Mouse (Mus musculus) CH12.LX (cell line): Measurements from ENCODE around the gene Foxp1. TPM values are rescaled to one million over a fixed set of nuclear protein-coding genes. Genes with fewer than 3 reads are reported as not detected.
A peak's percentile ranks its signal among the peaks of the same experiment; 100 is the strongest.

Experiments
- DNase-seq: peaks from one replicate; pipeline ENCODE4 v3.0.0-alpha.2; 2013; ENCODE audit errors: extremely low read depth
- H3K27ac ChIP-seq: 2 replicates; pipeline ENCODE4 v1.5.1; 2012; ENCODE audit warnings: low read depth, mild to moderate bottlenecking, control low read depth, moderate library complexity; ENCODE audit not compliant: insufficient read depth
- H3K27me3 ChIP-seq: replicated peaks from 2 replicates; pipeline ENCODE3; 2012; ENCODE audit warnings: inconsistent platforms
- H3K36me3 ChIP-seq, 2 experiments: replicated peaks in 1 of 2; 2 replicates each; pipeline versions ENCODE3 to v1.6.1; 2012; ENCODE audit warnings: inconsistent platforms in 1 of 2, low read length in 1 of 2, mild to moderate bottlenecking in 1 of 2, mixed read lengths in 1 of 2, moderate library complexity in 1 of 2; ENCODE audit not compliant: control insufficient read depth in 1 of 2, insufficient read depth in 1 of 2
- H3K4me1 ChIP-seq, 2 experiments: 2 replicates each; pipeline ENCODE4 v1.6.1; 2012; ENCODE audit warnings: inconsistent platforms in 1 of 2, moderate library complexity in 1 of 2; ENCODE audit not compliant: insufficient read depth in 2 of 2, control insufficient read depth in 1 of 2
- H3K4me2 ChIP-seq: 2 replicates; pipeline ENCODE4 v1.6.1; 2012; ENCODE audit warnings: low read depth, mild to moderate bottlenecking, control low read depth; ENCODE audit not compliant: poor library complexity, insufficient read depth, severe bottlenecking
- H3K4me3 ChIP-seq, 3 experiments: fragments of 150-350 bp in 1 of 3; sonication (generic) in 1 of 3; replicated peaks in 1 of 3; 2 replicates each; pipeline versions ENCODE3 to v1.5.1; 2011 to 2012; ENCODE audit warnings: low read depth in 2 of 3, low read length in 2 of 3, mild to moderate bottlenecking in 2 of 3, moderate library complexity in 2 of 3, control low read depth in 1 of 3, improper control_type of control experiment in 1 of 3, inconsistent platforms in 1 of 3, mixed read lengths in 1 of 3; ENCODE audit not compliant: poor library complexity in 1 of 3
- H3K79me2 ChIP-seq: replicated peaks from 2 replicates; pipeline ENCODE4 v1.6.1; 2012; ENCODE audit warnings: mild to moderate bottlenecking, moderate library complexity; ENCODE audit not compliant: control insufficient read depth, poor library complexity, insufficient read depth, severe bottlenecking; ENCODE audit errors: extremely low read depth
- H3K9ac ChIP-seq: 2 replicates; pipeline ENCODE4 v1.6.1; 2012; ENCODE audit warnings: low read depth, mild to moderate bottlenecking, control low read depth, moderate library complexity; ENCODE audit not compliant: insufficient read depth
- H3K9me3 ChIP-seq: replicated peaks from 2 replicates; pipeline ENCODE3; 2012; ENCODE audit warnings: low read length, inconsistent platforms, mixed read lengths
- BHLHE40 ChIP-seq: IDR thresholded peaks from 2 replicates; pipeline ENCODE4 v1.6.1; 2011; ENCODE audit warnings: mild to moderate bottlenecking, low read depth, low read length, improper control_type of control experiment
- CHD1 ChIP-seq: IDR thresholded peaks from 2 replicates; pipeline ENCODE4 v1.6.1; 2012; ENCODE audit warnings: low read depth, low read length, improper control_type of control experiment, inconsistent platforms
- CHD2 ChIP-seq: IDR thresholded peaks from 2 replicates; pipeline ENCODE4 v1.6.1; 2011; ENCODE audit warnings: low read length, improper control_type of control experiment
- E2F4 ChIP-seq: IDR thresholded peaks from 2 replicates; pipeline ENCODE4 v1.6.1; 2011; ENCODE audit warnings: low read depth, low read length, improper control_type of control experiment; ENCODE audit not compliant: insufficient replicate concordance
- ELF1 ChIP-seq: IDR thresholded peaks from 2 replicates; pipeline ENCODE4 v1.6.1; 2014; ENCODE audit warnings: low read depth, mild to moderate bottlenecking, inconsistent platforms, low read length, improper control_type of control experiment
- EP300 ChIP-seq: IDR thresholded peaks from 2 replicates; pipeline ENCODE4 v1.6.1; 2011; ENCODE audit warnings: low read length, improper control_type of control experiment
- ETS1 ChIP-seq: conservative IDR thresholded peaks from 2 replicates; pipeline ENCODE4 v1.6.1; 2012; ENCODE audit warnings: low read depth, mild to moderate bottlenecking, inconsistent platforms, low read length, improper control_type of control experiment, moderate library complexity
- IRF4 ChIP-seq: IDR thresholded peaks from 2 replicates; pipeline ENCODE4 v1.6.1; 2014; ENCODE audit warnings: low read depth, mild to moderate bottlenecking, inconsistent platforms, low read length, improper control_type of control experiment
- JUN ChIP-seq: IDR thresholded peaks from 2 replicates; pipeline ENCODE4 v1.6.1; 2011; ENCODE audit warnings: low read depth, mild to moderate bottlenecking, low read length, improper control_type of control experiment, moderate library complexity; ENCODE audit not compliant: insufficient read depth
- JUND ChIP-seq: conservative IDR thresholded peaks from 2 replicates; pipeline ENCODE4 v1.6.1; 2011; ENCODE audit warnings: low read depth, low read length, improper control_type of control experiment
- MAFK ChIP-seq: IDR thresholded peaks from 2 replicates; pipeline ENCODE4 v1.6.1; 2011; ENCODE audit warnings: low read length, improper control_type of control experiment; ENCODE audit not compliant: insufficient replicate concordance
- MAX ChIP-seq: IDR thresholded peaks from 2 replicates; pipeline ENCODE4 v1.6.1; 2011; ENCODE audit warnings: low read length, improper control_type of control experiment
- MAZ ChIP-seq: IDR thresholded peaks from 2 replicates; pipeline ENCODE4 v1.6.1; 2012; ENCODE audit warnings: low read depth, mild to moderate bottlenecking, inconsistent platforms, low read length, improper control_type of control experiment, moderate library complexity
- MEF2A ChIP-seq: IDR thresholded peaks from 2 replicates; pipeline ENCODE4 v1.6.1; 2014; ENCODE audit warnings: low read depth, mild to moderate bottlenecking, inconsistent platforms, low read length, improper control_type of control experiment, borderline replicate concordance
- MXI1 ChIP-seq: IDR thresholded peaks from 2 replicates; pipeline ENCODE4 v1.6.1; 2011; ENCODE audit warnings: mild to moderate bottlenecking, low read depth, low read length, improper control_type of control experiment
- MYC ChIP-seq: IDR thresholded peaks from 2 replicates; pipeline ENCODE4 v1.6.1; 2011; ENCODE audit warnings: low read depth, mild to moderate bottlenecking, improper control_type of control experiment, low read length
- NELFE ChIP-seq: IDR thresholded peaks from 2 replicates; pipeline ENCODE4 v1.6.1; 2011; ENCODE audit warnings: low read depth, low read length, improper control_type of control experiment
- PAX5 ChIP-seq: IDR thresholded peaks from 2 replicates; pipeline ENCODE4 v1.6.1; 2012; ENCODE audit warnings: low read length, inconsistent platforms, mixed read lengths
- POLR2A ChIP-seq: IDR thresholded peaks from 2 replicates; pipeline ENCODE4 v1.6.1; 2011; ENCODE audit warnings: low read depth, mild to moderate bottlenecking, improper control_type of control experiment, low read length
- POLR2AphosphoS2 ChIP-seq: IDR thresholded peaks from 2 replicates; pipeline ENCODE4 v1.6.1; 2011; ENCODE audit warnings: low read depth, low read length, improper control_type of control experiment
- RAD21 ChIP-seq: IDR thresholded peaks from 2 replicates; pipeline ENCODE4 v1.6.1; 2011; ENCODE audit warnings: low read depth, mild to moderate bottlenecking, low read length, improper control_type of control experiment, moderate library complexity
- RCOR1 ChIP-seq: conservative IDR thresholded peaks from 2 replicates; pipeline ENCODE4 v1.6.1; 2012; ENCODE audit warnings: low read depth, mild to moderate bottlenecking, inconsistent platforms, low read length, improper control_type of control experiment
- SIN3A ChIP-seq: IDR thresholded peaks from 2 replicates; pipeline ENCODE4 v1.6.1; 2012; ENCODE audit warnings: low read length, improper control_type of control experiment, inconsistent platforms
- SMC3 ChIP-seq: IDR thresholded peaks from 2 replicates; pipeline ENCODE4 v1.6.1; 2011; ENCODE audit warnings: low read depth, low read length, improper control_type of control experiment
- TBP ChIP-seq: conservative IDR thresholded peaks from 2 replicates; pipeline ENCODE4 v1.6.1; 2011; ENCODE audit warnings: low read depth, low read length, improper control_type of control experiment
- TCF12 ChIP-seq: IDR thresholded peaks from 2 replicates; pipeline ENCODE4 v1.6.1; 2014; ENCODE audit warnings: low read depth, mild to moderate bottlenecking, inconsistent platforms, low read length, improper control_type of control experiment
- UBTF ChIP-seq: IDR thresholded peaks from 2 replicates; pipeline ENCODE4 v1.6.1; 2012; ENCODE audit warnings: low read depth, mild to moderate bottlenecking, inconsistent platforms, low read length, improper control_type of control experiment, moderate library complexity
- USF1 ChIP-seq: IDR thresholded peaks from 2 replicates; pipeline ENCODE4 v1.6.1; 2014; ENCODE audit warnings: low read depth, mild to moderate bottlenecking, inconsistent platforms, low read length, improper control_type of control experiment
- USF2 ChIP-seq: conservative IDR thresholded peaks from 2 replicates; pipeline ENCODE4 v1.6.1; 2011; ENCODE audit warnings: low read depth, low read length, improper control_type of control experiment
- ZKSCAN1 ChIP-seq: IDR thresholded peaks from 2 replicates; pipeline ENCODE4 v1.6.1; 2012; ENCODE audit warnings: low read depth, inconsistent platforms, low read length, improper control_type of control experiment, borderline replicate concordance
- ZMIZ1 ChIP-seq: IDR thresholded peaks from 2 replicates; pipeline ENCODE4 v1.6.1; 2012; ENCODE audit warnings: low read depth, mild to moderate bottlenecking, inconsistent platforms, low read length, improper control_type of control experiment
- ZNF384 ChIP-seq: IDR thresholded peaks from 2 replicates; pipeline ENCODE4 v1.6.1; 2012; ENCODE audit warnings: low read depth, low read length, improper control_type of control experiment, inconsistent platforms
- dilution Hi-C: fragments of 300-500 bp; cut with MboI; formaldehyde crosslinking; loops from 2 replicates; pipeline ENCODE4 v1.14.3; 2020; ENCODE audit warnings: low sequenced_read_pairs; ENCODE audit not compliant: extremely low pct_unique_long_range_greater_than_20kb, extremely low pct_ligation_motif_present
- in situ Hi-C: fragments of 300-500 bp; cut with MboI; formaldehyde crosslinking; loops from 3 replicates; pipeline ENCODE4 v1.14.3; 2019; ENCODE audit warnings: low sequenced_read_pairs, low pct_ligation_motif_present, low pct_unique_long_range_greater_than_20kb, mixed read lengths
- polyA plus RNA-seq: library from polyadenylated mRNA; unstranded; fragments of >175 nt; gene quantifications from 2 replicates; pipeline ENCODE4 v1.2.1, GENCODE M21; 2012; ENCODE audit warnings: low read depth; ENCODE audit not compliant: insufficient read length
- total RNA-seq, 2 experiments: library from RNA; depleted of rRNA; stranded (reverse); fragments of 300-350 nt in 1 of 2; fragments of >200 nt in 1 of 2; gene quantifications; 2 replicates each; pipeline ENCODE4 v1.2.3; 2012 to 2014

The Foxp1 gene
- total and polyA plus RNA-seq, 3 experiments = 66.5 to 105 (median 87.4) TPM

DNA sequence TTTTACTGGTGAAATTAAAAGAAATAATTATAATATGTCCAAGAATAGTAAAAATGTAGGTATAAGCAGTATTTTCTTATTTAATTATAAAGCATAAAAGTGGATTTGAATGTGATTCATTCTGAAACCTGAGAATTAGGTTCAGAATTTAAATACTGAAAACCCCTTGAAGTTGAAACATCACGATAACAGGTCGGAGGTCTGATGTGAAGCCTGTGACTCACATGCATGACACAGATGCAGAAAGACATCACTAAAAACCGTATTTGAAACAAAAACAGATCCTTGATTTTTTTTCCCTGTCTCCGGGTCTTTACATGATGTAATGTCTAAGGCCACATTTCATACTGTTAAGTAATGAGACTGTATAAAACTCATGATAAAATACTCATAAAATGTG, 181.6 kb downstream of the Foxp1 start (continued):
- peak; percentile 61; the same call in 1 of the 2 replicates for TF ChIP-seq MEF2A

GRCm38 (mm10) chr6:99339986-99340721, 182.4 kb downstream of the Foxp1 start:
- TF ChIP-seq JUN (no peak), MAX (no peak), POLR2A (no peak), NELFE (no peak), EP300 (no peak), MYC (no peak; the same call in 1 of the 2 replicates), E2F4 (no peak), PAX5 (no peak), BHLHE40 (no peak), ZMIZ1 (no peak), CHD2 (no peak), USF2 (no peak), POLR2AphosphoS2 (no peak), CHD1 (no peak; the same call in 1 of the 2 replicates), MAFK (peak; percentile 83), TBP (0 out of 2 replicates have a peak, but pooled peaks have one; percentile 38), SIN3A (0 out of 2 replicates have a peak, but pooled peaks have one; percentile 75), UBTF (no peak), USF1 (no peak), RAD21 (no peak), ZNF384 (peak; percentile 87), MXI1 (no peak), TCF12 (no peak), MAZ (no peak), ZKSCAN1 (no peak), IRF4 (peak; percentile 34; the same call in 1 of the 2 replicates), ETS1 (no peak; the same call in 1 of the 2 replicates), JUND (no peak), MEF2A (peak; percentile 37; the same call in 1 of the 2 replicates), RCOR1 (no peak; the same call in 1 of the 2 replicates), ELF1 (no peak), SMC3 (no peak)
- H3K27ac ChIP-seq = peak overlapping the region; percentile 70
- DNase-seq = no peak
- peaks cover 5 to 65% of the 10 kb centered on the region in 2 experiments for H3K4me1 ChIP-seq
- H3K4me2 ChIP-seq = peak overlapping the region; percentile 25; the same call in 1 of the 2 replicates
- peak overlapping the region; percentile 89 for H3K9ac ChIP-seq
- H3K9me3 ChIP-seq = no peaks in the 10 kb centered on the region
- no peak overlapping the region for H3K4me3 ChIP-seq
- H3K36me3 ChIP-seq = no peaks in the 10 kb centered on the region
- H3K27me3 ChIP-seq = no peaks in the 10 kb centered on the region
- dilution Hi-C loops (no loop called here), in situ Hi-C loops (loop anchor here (5.0 kb wide), 1 partner anchor 47 kb away; no protein-coding TSS in a partner anchor)
- peaks cover 9% of the 10 kb centered on the region for H3K79me2 ChIP-seq
